Mouse (Mus musculus) megakaryocyte, embryonic 14.5 days (primary cell): Measurements from ENCODE around the gene Gabra5. TPM values are rescaled to one million over a fixed set of nuclear protein-coding genes. Genes with fewer than 3 reads are reported as not detected.

Source experiments
- H3K27me3 ChIP-seq: replicated peaks from 2 replicates; pipeline ENCODE3; 2012; ENCODE audit warnings: inconsistent platforms
- H3K36me3 ChIP-seq: replicated peaks from 2 replicates; pipeline ENCODE3; 2012; ENCODE audit warnings: low read length, inconsistent platforms, mixed read lengths
- H3K4me1 ChIP-seq: 2 replicates; pipeline ENCODE4 v1.6.1; 2012; ENCODE audit warnings: inconsistent platforms
- H3K4me3 ChIP-seq: replicated peaks from 2 replicates; pipeline ENCODE3; 2012; ENCODE audit warnings: moderate library complexity, mild to moderate bottlenecking, inconsistent platforms
- H3K9me3 ChIP-seq: 2 replicates; pipeline ENCODE4 v1.6.1; 2012; ENCODE audit warnings: inconsistent platforms
- FLI1 ChIP-seq: IDR thresholded peaks from 2 replicates; pipeline ENCODE4 v1.6.1; 2012; ENCODE audit warnings: low read length, inconsistent platforms, mixed read lengths
- GATA1 ChIP-seq: IDR thresholded peaks from 3 replicates; pipeline ENCODE4 v1.6.1; 2012; ENCODE audit warnings: mixed read lengths, low read length, inconsistent platforms, borderline replicate concordance
- polyA plus RNA-seq: library from polyadenylated mRNA; stranded (reverse); fragments of >175 nt; gene quantifications from 2 replicates; pipeline ENCODE4 v1.2.3, GENCODE M21; 2012; ENCODE audit warnings: low replicate concordance; ENCODE audit not compliant: insufficient read depth

Gabra5 gene
- polyA plus RNA-seq, 1 experiment = not detected

- Histone ChIP-seq H3K4me1 (no peaks in the 10 kb centered on the region), H3K9me3 (no peaks in the 10 kb centered on the region), H3K36me3 (no peaks in the 10 kb centered on the region), H3K4me3 (no peak overlapping the region), H3K27me3 (no peaks in the 10 kb centered on the region)
- TF ChIP-seq FLI1 = no peak
- TF ChIP-seq GATA1 = no peak
Measured at GRCm38 (mm10) chr7:57482896-57483295, 27.0 kb downstream of the Gabra5 start.

GRCm38 (mm10) chr7:57473811-57474525 is 35.9 kb downstream of the Gabra5 start:
- Histone ChIP-seq H3K27me3 (no peaks in the 10 kb centered on the region), H3K9me3 (peaks cover 4% of the 10 kb centered on the region), H3K4me3 (no peak overlapping the region), H3K36me3 (no peaks in the 10 kb centered on the region), H3K4me1 (no peaks in the 10 kb centered on the region)
- TF ChIP-seq GATA1 = no peak
- no peak for TF ChIP-seq FLI1

- H3K4me3 ChIP-seq = no peak overlapping the region
- H3K27me3 ChIP-seq = no peaks in the 10 kb centered on the region
- TF ChIP-seq FLI1 (no peak), GATA1 (no peak)
- peaks cover 4% of the 10 kb centered on the region for H3K9me3 ChIP-seq
- no peaks in the 10 kb centered on the region for H3K4me1 ChIP-seq
- no peaks in the 10 kb centered on the region for H3K36me3 ChIP-seq
Measured at GRCm38 (mm10) chr7:57471316-57471715, 38.5 kb downstream of the Gabra5 start.

- Histone ChIP-seq H3K36me3 (no peaks in the 10 kb centered on the region), H3K27me3 (no peaks in the 10 kb centered on the region), H3K4me3 (no peak overlapping the region), H3K4me1 (no peaks in the 10 kb centered on the region), H3K9me3 (no peaks in the 10 kb centered on the region)
- TF ChIP-seq FLI1 (no peak), GATA1 (no peak)
Measured at GRCm38 (mm10) chr7:57460354-57460753, 49.5 kb downstream of the Gabra5 start.

- no peak for TF ChIP-seq FLI1
- no peak for TF ChIP-seq GATA1
- H3K9me3 ChIP-seq = no peaks in the 10 kb centered on the region
- no peak overlapping the region for H3K4me3 ChIP-seq
- no peaks in the 10 kb centered on the region for H3K36me3 ChIP-seq
- H3K4me1 ChIP-seq = no peaks in the 10 kb centered on the region
- H3K27me3 ChIP-seq = no peaks in the 10 kb centered on the region
Measured at GRCm38 (mm10) chr7:57448239-57448638, 61.6 kb downstream of the Gabra5 start.

- H3K4me3 ChIP-seq = no peak overlapping the region
- TF ChIP-seq FLI1 (no peak), GATA1 (no peak)
- peaks cover 6% of the 10 kb centered on the region; the same call in 1 of the 2 replicates for H3K9me3 ChIP-seq
- H3K4me1 ChIP-seq = no peaks in the 10 kb centered on the region
- no peaks in the 10 kb centered on the region for H3K27me3 ChIP-seq
- H3K36me3 ChIP-seq = no peaks in the 10 kb centered on the region
Measured at GRCm38 (mm10) chr7:57422675-57423074, 87.2 kb downstream of the Gabra5 start.

- H3K9me3 ChIP-seq = peaks cover 6% of the 10 kb centered on the region; the same call in 1 of the 2 replicates
- TF ChIP-seq FLI1 = no peak
- no peak for TF ChIP-seq GATA1
- no peaks in the 10 kb centered on the region for H3K4me1 ChIP-seq
- H3K4me3 ChIP-seq = no peak overlapping the region
- no peaks in the 10 kb centered on the region for H3K27me3 ChIP-seq
- H3K36me3 ChIP-seq = no peaks in the 10 kb centered on the region
Measured at GRCm38 (mm10) chr7:57421044-57421443, 88.8 kb downstream of the Gabra5 start.

GRCm38 (mm10) chr7:57419392-57419791 is 90.5 kb downstream of the Gabra5 start, which contains the start of gene Gabrb3:
Gene Gabrb3 (plus strand): TSS chr7:57419692.
- Histone ChIP-seq H3K4me1 (no peaks in the 10 kb centered on the region), H3K27me3 (no peaks in the 10 kb centered on the region), H3K9me3 (peaks cover 6% of the 10 kb centered on the region; the same call in 1 of the 2 replicates), H3K36me3 (no peaks in the 10 kb centered on the region), H3K4me3 (no peak within 1 kb of the TSS)
- TF ChIP-seq GATA1 (no peak), FLI1 (no peak)

GRCm38 (mm10) chr7:57412896-57413295 is 97.0 kb downstream of the Gabra5 start:
- no peaks in the 10 kb centered on the region for H3K27me3 ChIP-seq
- TF ChIP-seq GATA1 = no peak
- no peak for TF ChIP-seq FLI1
- H3K4me1 ChIP-seq = no peaks in the 10 kb centered on the region
- no peak overlapping the region for H3K4me3 ChIP-seq
- H3K36me3 ChIP-seq = no peaks in the 10 kb centered on the region
- H3K9me3 ChIP-seq = peaks cover 28% of the 10 kb centered on the region

GRCm38 (mm10) chr7:57411163-57411562 is 98.7 kb downstream of the Gabra5 start:
- Histone ChIP-seq H3K9me3 (peaks cover 31% of the 10 kb centered on the region), H3K36me3 (no peaks in the 10 kb centered on the region), H3K4me3 (no peak overlapping the region), H3K4me1 (no peaks in the 10 kb centered on the region), H3K27me3 (no peaks in the 10 kb centered on the region)
- TF ChIP-seq GATA1 = no peak
- no peak for TF ChIP-seq FLI1
